Mouse (Mus musculus): ENCODE data around the gene Syne2. TPM values are rescaled to one million over a fixed set of nuclear protein-coding genes. Genes with fewer than 3 reads are reported as not detected.

Syne2 gene
- total and polyA plus RNA-seq, 3 experiments = 3.9 to 7.5 (median 4.9) TPM

DNA sequence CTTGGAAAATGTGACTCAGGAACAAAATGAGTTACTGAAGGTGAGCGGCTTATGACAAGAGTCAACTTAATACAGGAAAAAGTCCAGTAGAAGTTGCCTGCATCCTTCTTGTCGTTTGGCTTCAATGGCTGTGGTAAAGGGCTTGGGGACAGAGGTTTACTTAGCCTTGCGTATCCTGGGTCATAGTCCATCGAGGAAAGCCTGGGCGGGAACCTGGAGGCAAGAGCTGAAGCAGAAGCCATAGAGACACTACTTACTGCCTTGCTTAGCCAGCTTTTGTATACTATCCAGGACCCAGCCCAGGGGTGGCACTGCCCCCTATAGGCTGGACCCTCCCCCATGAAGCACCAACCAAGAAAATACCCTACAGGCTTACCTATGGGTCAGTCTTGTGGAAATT is 179.6 kb downstream of the Syne2 start:
- H3K4me1 ChIP-seq (ENCODE audit: control insufficient read depth in 1 of 2, insufficient read depth in 2 of 2) = no peaks in the 10 kb centered on the region; a peak in 1 of 4 replicates
- H3K27ac ChIP-seq (ENCODE audit: insufficient read depth, low read depth) = no peak overlapping the region
- H3K4me2 ChIP-seq (ENCODE audit: insufficient read depth, low read depth, poor library complexity, severe bottlenecking) = no peak overlapping the region
- H3K36me3 ChIP-seq (replicated peaks in 1 of 2; ENCODE audit: control insufficient read depth in 1 of 2, insufficient read depth in 1 of 2, low read length in 1 of 2) = no peaks in the 10 kb centered on the region
- no peak overlapping the region for H3K9ac ChIP-seq (ENCODE audit: insufficient read depth, low read depth)
- DNase-seq (ENCODE audit: extremely low read depth) = no peak
- H3K9me3 ChIP-seq (replicated peaks; ENCODE audit: low read length) = no peaks in the 10 kb centered on the region
- H3K79me2 ChIP-seq (replicated peaks; ENCODE audit: control insufficient read depth, extremely low read depth, insufficient read depth, poor library complexity, severe bottlenecking) = no peaks in the 10 kb centered on the region
- dilution Hi-C loops (cut with MboI; ENCODE audit: extremely low pct_ligation_motif_present, extremely low pct_unique_long_range_greater_than_20kb, low sequenced_read_pairs) = no loop called here
- no peaks in the 10 kb centered on the region for H3K27me3 ChIP-seq (replicated peaks)
- in situ Hi-C loops (cut with MboI; ENCODE audit: low pct_ligation_motif_present, low pct_unique_long_range_greater_than_20kb, low sequenced_read_pairs) = no loop called here
- H3K4me3 ChIP-seq (replicated peaks in 1 of 3; ENCODE audit: low read depth in 2 of 3, low read length in 2 of 3, poor library complexity in 1 of 3) = no peak overlapping the region
- TF ChIP-seq TCF12 (IDR thresholded peaks at IDR 0.05; ENCODE audit: low read depth, low read length) (no peak), RCOR1 (conservative IDR thresholded peaks at IDR 0.05; ENCODE audit: low read depth, low read length) (no peak), ZKSCAN1 (IDR thresholded peaks at IDR 0.05; ENCODE audit: borderline replicate concordance, low read depth, low read length) (no peak), NELFE (IDR thresholded peaks at IDR 0.05; ENCODE audit: low read depth, low read length) (no peak), MAZ (IDR thresholded peaks at IDR 0.05; ENCODE audit: low read depth, low read length) (no peak), UBTF (IDR thresholded peaks at IDR 0.05; ENCODE audit: low read depth, low read length) (no peak), E2F4 (IDR thresholded peaks at IDR 0.05; ENCODE audit: insufficient replicate concordance, low read depth, low read length) (no peak), ZMIZ1 (IDR thresholded peaks at IDR 0.05; ENCODE audit: low read depth, low read length) (no peak), MYC (IDR thresholded peaks at IDR 0.05; ENCODE audit: low read depth, low read length) (no peak), BHLHE40 (IDR thresholded peaks at IDR 0.05; ENCODE audit: low read depth, low read length) (no peak), CTCF (conservative IDR thresholded peaks at IDR 0.05 in 1 of 2, IDR thresholded peaks at IDR 0.05 in 1 of 2; ENCODE audit: low read depth in 2 of 2, low read length in 2 of 2) (no peak), JUN (IDR thresholded peaks at IDR 0.05; ENCODE audit: insufficient read depth, low read depth, low read length) (no peak)

GRCm38 (mm10) chr12:75998416-75998815 is 180.5 kb downstream of the Syne2 start:
- no peak overlapping the region for H3K4me2 ChIP-seq (ENCODE audit: insufficient read depth, low read depth, poor library complexity, severe bottlenecking)
- H3K4me3 ChIP-seq (replicated peaks in 1 of 3; ENCODE audit: low read depth in 2 of 3, low read length in 2 of 3, poor library complexity in 1 of 3) = no peak overlapping the region
- H3K9ac ChIP-seq (ENCODE audit: insufficient read depth, low read depth) = no peak overlapping the region
- no peaks in the 10 kb centered on the region for H3K4me1 ChIP-seq (ENCODE audit: control insufficient read depth in 1 of 2, insufficient read depth in 2 of 2)
- in situ Hi-C loops (cut with MboI; ENCODE audit: low pct_ligation_motif_present, low pct_unique_long_range_greater_than_20kb, low sequenced_read_pairs) (no loop called here), dilution Hi-C loops (cut with MboI; ENCODE audit: extremely low pct_ligation_motif_present, extremely low pct_unique_long_range_greater_than_20kb, low sequenced_read_pairs) (no loop called here)
- H3K36me3 ChIP-seq (replicated peaks in 1 of 2; ENCODE audit: control insufficient read depth in 1 of 2, insufficient read depth in 1 of 2, low read length in 1 of 2) = no peaks in the 10 kb centered on the region
- H3K9me3 ChIP-seq (replicated peaks; ENCODE audit: low read length) = no peaks in the 10 kb centered on the region
- H3K27me3 ChIP-seq (replicated peaks) = no peaks in the 10 kb centered on the region
- H3K79me2 ChIP-seq (replicated peaks; ENCODE audit: control insufficient read depth, extremely low read depth, insufficient read depth, poor library complexity, severe bottlenecking) = no peaks in the 10 kb centered on the region
- no peak for DNase-seq (ENCODE audit: extremely low read depth)
- no peak for TF ChIP-seq SIN3A (IDR thresholded peaks at IDR 0.05; ENCODE audit: low read length)
- no peak for TF ChIP-seq CHD1 (IDR thresholded peaks at IDR 0.05; ENCODE audit: low read depth, low read length)
- TF ChIP-seq MAZ (IDR thresholded peaks at IDR 0.05; ENCODE audit: low read depth, low read length) = no peak
- no peak for TF ChIP-seq BHLHE40 (IDR thresholded peaks at IDR 0.05; ENCODE audit: low read depth, low read length)
- no peak for TF ChIP-seq TBP (conservative IDR thresholded peaks at IDR 0.05; ENCODE audit: low read depth, low read length)
- TF ChIP-seq PAX5 (IDR thresholded peaks at IDR 0.05; ENCODE audit: low read length) = no peak
- TF ChIP-seq JUN (IDR thresholded peaks at IDR 0.05; ENCODE audit: insufficient read depth, low read depth, low read length) = no peak
- TF ChIP-seq RAD21 (IDR thresholded peaks at IDR 0.05; ENCODE audit: low read depth, low read length) = no peak
- no peak for TF ChIP-seq ETS1 (conservative IDR thresholded peaks at IDR 0.05; ENCODE audit: low read depth, low read length)
- no peak for TF ChIP-seq ZKSCAN1 (IDR thresholded peaks at IDR 0.05; ENCODE audit: borderline replicate concordance, low read depth, low read length)
- no peak for TF ChIP-seq CTCF (conservative IDR thresholded peaks at IDR 0.05 in 1 of 2, IDR thresholded peaks at IDR 0.05 in 1 of 2; ENCODE audit: low read depth in 2 of 2, low read length in 2 of 2)
- TF ChIP-seq EP300 (IDR thresholded peaks at IDR 0.05; ENCODE audit: low read length) = no peak
- no peak for TF ChIP-seq IRF4 (IDR thresholded peaks at IDR 0.05; ENCODE audit: low read depth, low read length)
- TF ChIP-seq MEF2A (IDR thresholded peaks at IDR 0.05; ENCODE audit: borderline replicate concordance, low read depth, low read length) = no peak
- TF ChIP-seq GABPA (IDR thresholded peaks at IDR 0.05; ENCODE audit: insufficient replicate concordance, low read depth, low read length) = no peak
- no peak for TF ChIP-seq HCFC1 (IDR thresholded peaks at IDR 0.05; ENCODE audit: low read depth, low read length)
- TF ChIP-seq UBTF (IDR thresholded peaks at IDR 0.05; ENCODE audit: low read depth, low read length) = no peak
- TF ChIP-seq TCF12 (IDR thresholded peaks at IDR 0.05; ENCODE audit: low read depth, low read length) = no peak
- no peak for TF ChIP-seq MAFK (IDR thresholded peaks at IDR 0.05; ENCODE audit: insufficient replicate concordance, low read length)
- TF ChIP-seq RCOR1 (conservative IDR thresholded peaks at IDR 0.05; ENCODE audit: low read depth, low read length) = no peak
- no peak overlapping the region for H3K27ac ChIP-seq (ENCODE audit: insufficient read depth, low read depth)

All from CH12.LX (cell line).